Mouse (Mus musculus) stomach, postnatal 0 days (tissue): ENCODE results near the gene C8b. TPM values are rescaled to one million over a fixed set of nuclear protein-coding genes. Genes with fewer than 3 reads are reported as not detected.

Experiments used
- ATAC-seq: fragments of 200-750 bp; cut with Nextera tagmentation; 2 replicates; pipeline ENCODE4 v1.8.0; 2017; ENCODE audit not compliant: low FRiP score, low TSS enrichment
- DNase-seq: peaks from one replicate; pipeline ENCODE4 v3.0.0-alpha.2; 2016; ENCODE audit warnings: low spot score
- H3K27ac ChIP-seq: fragments of 300-500 bp; sonication (generic); replicated peaks from 2 replicates; pipeline ENCODE4 v1.5.1; 2014; ENCODE audit warnings: mild to moderate bottlenecking, control low read depth
- H3K27me3 ChIP-seq: fragments of 300-500 bp; sonication (generic); 2 replicates; pipeline ENCODE4 v1.6.1; 2014; ENCODE audit warnings: low read length; ENCODE audit not compliant: control insufficient read depth, insufficient read depth
- H3K36me3 ChIP-seq: fragments of 300-500 bp; sonication (generic); 2 replicates; pipeline ENCODE4 v1.6.1; 2014; ENCODE audit warnings: low read length, mixed read lengths; ENCODE audit not compliant: control insufficient read depth, insufficient read depth
- H3K4me1 ChIP-seq: fragments of 300-500 bp; sonication (generic); replicated peaks from 2 replicates; pipeline ENCODE4 v1.6.1; 2014; ENCODE audit warnings: antibody characterized with exemption; ENCODE audit not compliant: control insufficient read depth, insufficient read depth
- H3K4me2 ChIP-seq: fragments of 300-500 bp; sonication (generic); replicated peaks from 2 replicates; pipeline ENCODE4 v1.6.1; 2014; ENCODE audit warnings: low read depth, mild to moderate bottlenecking, control low read depth, moderate library complexity
- H3K4me3 ChIP-seq: fragments of 300-500 bp; sonication (generic); 2 replicates; pipeline ENCODE4 v1.5.1; 2014; ENCODE audit warnings: low read depth, low read length, control low read depth
- H3K9ac ChIP-seq: fragments of 300-500 bp; sonication (generic); 2 replicates; pipeline ENCODE4 v1.6.1; 2014; ENCODE audit warnings: mild to moderate bottlenecking, low read length, control low read depth, mixed read lengths
- H3K9me3 ChIP-seq: fragments of 300-500 bp; sonication (generic); 2 replicates; pipeline ENCODE4 v1.6.1; 2016; ENCODE audit warnings: low read length; ENCODE audit not compliant: control insufficient read depth
- CTCF ChIP-seq: IDR thresholded peaks from 2 replicates; pipeline ENCODE4 v1.5.1; 2016; ENCODE audit warnings: antibody characterized with exemption, low read depth, mild to moderate bottlenecking, moderate library complexity
- EP300 ChIP-seq: optimal IDR thresholded peaks from 2 replicates; pipeline ENCODE3; 2016; ENCODE audit warnings: antibody characterized with exemption
- WGBS: fragments of 180-500 bp; shearing (Covaris S2); extraction: QIAGEN DNeasy Blood & Tissue Kit; methylation state at CpG from one replicate; pipeline ENCODE4 v1.1.7; 2014; 5-methylcytosine and 5-hydroxymethylcytosine counted together
- polyA plus RNA-seq: library from polyadenylated mRNA; unstranded; fragments of >200 nt; fragmentation: Nextera tagmentation; extraction: Ambion mirVana; gene quantifications from 2 replicates; pipeline ENCODE4 v1.2.1, GENCODE M21; 2015

Gene C8b
- polyA plus RNA-seq, 1 experiment from 2014 or later, result 0.17 TPM

GRCm38 (mm10) chr4:104798951-104799350 is 32.8 kb downstream of the C8b start:
- no peak overlapping the region for H3K9ac ChIP-seq
- H3K36me3 ChIP-seq, result no peaks in the 10 kb centered on the region
- DNase-seq, result no peak
- no peak overlapping the region for H3K27ac ChIP-seq
- ATAC-seq, result no peak
- H3K27me3 ChIP-seq, result no peaks in the 10 kb centered on the region
- 79% methylated on average over 9 of the region's 9 CpGs for WGBS
- TF ChIP-seq CTCF (no peak), EP300 (no peak)
- no peaks in the 10 kb centered on the region for H3K4me1 ChIP-seq
- H3K4me3 ChIP-seq, result no peak overlapping the region
- H3K9me3 ChIP-seq, result no peaks in the 10 kb centered on the region
- no peak overlapping the region for H3K4me2 ChIP-seq

GRCm38 (mm10) chr4:104801625-104802024 is 35.5 kb downstream of the C8b start:
- no peak overlapping the region for H3K4me2 ChIP-seq
- H3K4me1 ChIP-seq, result no peaks in the 10 kb centered on the region
- TF ChIP-seq CTCF (no peak), EP300 (no peak)
- no peaks in the 10 kb centered on the region for H3K9me3 ChIP-seq
- H3K9ac ChIP-seq, result no peak overlapping the region
- no peak overlapping the region for H3K27ac ChIP-seq
- DNase-seq (no peak), ATAC-seq (no peak)
- no peaks in the 10 kb centered on the region for H3K36me3 ChIP-seq
- H3K27me3 ChIP-seq, result no peaks in the 10 kb centered on the region
- no peak overlapping the region for H3K4me3 ChIP-seq
- 91% methylated on average over 3 of the region's 3 CpGs for WGBS

- H3K4me2 ChIP-seq, result no peak overlapping the region
- 48% methylated on average over 4 of the region's 4 CpGs for WGBS
- no peak overlapping the region for H3K27ac ChIP-seq
- no peak overlapping the region for H3K9ac ChIP-seq
- no peaks in the 10 kb centered on the region for H3K4me1 ChIP-seq
- no peaks in the 10 kb centered on the region for H3K27me3 ChIP-seq
- DNase-seq (no peak), ATAC-seq (no peak)
- TF ChIP-seq CTCF, result no peak
- TF ChIP-seq EP300, result no peak
- no peaks in the 10 kb centered on the region for H3K9me3 ChIP-seq
- H3K36me3 ChIP-seq, result no peaks in the 10 kb centered on the region
- no peak overlapping the region for H3K4me3 ChIP-seq
Measured at GRCm38 (mm10) chr4:104804100-104804499, 38.0 kb downstream of the C8b start.

- no peak overlapping the region for H3K4me3 ChIP-seq
- no peak for DNase-seq
- no peaks in the 10 kb centered on the region for H3K27me3 ChIP-seq
- no peak overlapping the region for H3K9ac ChIP-seq
- no peak overlapping the region for H3K27ac ChIP-seq
- H3K36me3 ChIP-seq, result no peaks in the 10 kb centered on the region
- no peak overlapping the region for H3K4me2 ChIP-seq
- no peak for ATAC-seq
- no peak for TF ChIP-seq CTCF
- no peak for TF ChIP-seq EP300
- no peaks in the 10 kb centered on the region for H3K9me3 ChIP-seq
- WGBS, result 71% methylated on average over 19 of the region's 19 CpGs
- no peaks in the 10 kb centered on the region for H3K4me1 ChIP-seq
Measured at GRCm38 (mm10) chr4:104805414-104806257, 39.5 kb downstream of the C8b start.

GRCm38 (mm10) chr4:104810710-104811286 is 44.7 kb downstream of the C8b start:
- no peak overlapping the region for H3K9ac ChIP-seq
- no peak overlapping the region for H3K27ac ChIP-seq
- no peak overlapping the region for H3K4me3 ChIP-seq
- ATAC-seq, result no peak
- no peaks in the 10 kb centered on the region for H3K36me3 ChIP-seq
- no peaks in the 10 kb centered on the region for H3K4me1 ChIP-seq
- TF ChIP-seq CTCF (no peak), EP300 (no peak)
- 48% methylated on average over 10 of the region's 10 CpGs for WGBS
- no peak overlapping the region for H3K4me2 ChIP-seq
- H3K9me3 ChIP-seq, result no peaks in the 10 kb centered on the region
- no peaks in the 10 kb centered on the region for H3K27me3 ChIP-seq
- DNase-seq, result no peak

GRCm38 (mm10) chr4:104813617-104814016 is 47.5 kb downstream of the C8b start:
- Histone ChIP-seq H3K9ac (no peak overlapping the region), H3K4me2 (no peak overlapping the region), H3K9me3 (no peaks in the 10 kb centered on the region), H3K36me3 (no peaks in the 10 kb centered on the region), H3K4me1 (no peaks in the 10 kb centered on the region), H3K4me3 (no peak overlapping the region), H3K27me3 (no peaks in the 10 kb centered on the region), H3K27ac (no peak overlapping the region)
- WGBS, result 54% methylated on average over 2 of the region's 2 CpGs
- no peak for TF ChIP-seq CTCF
- TF ChIP-seq EP300, result no peak
- DNase-seq (no peak), ATAC-seq (no peak)
